Mouse (Mus musculus) urinary bladder, adult 18-20 months (tissue): ENCODE results near the gene Tas2r120.
"Not testable (repeated sequence)": the region's sequence is repeated elsewhere in the genome, so short reads cannot be mapped to it uniquely, and the experiment has no call there.

Source experiments
- DNase-seq, 2 experiments: peaks; one replicate each; pipeline ENCODE4 v3.0.0; 2022; ENCODE audit warnings: low spot score in 2 of 2, mixed read lengths in 2 of 2

The Tas2r120 gene

GRCm38 (mm10) chr6:132656653-132657052 is at the start of gene Tas2r120:
TSS of gene Tas2r120 (plus strand) at chr6:132656953.
- DNase-seq: no peak

DNA sequence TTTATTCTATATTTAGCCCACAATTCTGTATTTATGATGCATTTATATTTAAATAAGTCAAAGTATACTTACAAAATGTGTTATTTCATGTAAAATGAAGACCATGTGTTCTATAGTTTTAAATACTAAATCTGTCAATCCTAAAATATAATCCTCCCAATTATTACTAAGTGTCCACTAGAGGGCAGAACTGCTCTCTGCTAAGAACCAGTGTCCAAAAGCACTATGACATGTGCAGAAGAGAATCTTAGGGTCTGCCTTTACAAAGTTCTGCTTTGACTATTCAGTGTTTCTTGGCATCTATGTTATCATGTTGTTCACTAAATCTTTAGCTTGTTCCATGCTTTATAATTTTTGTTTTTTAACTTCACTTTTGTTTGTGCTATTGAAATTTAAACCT is 7.4 kb upstream of the Tas2r120 start:
- DNase-seq: no peak

DNA sequence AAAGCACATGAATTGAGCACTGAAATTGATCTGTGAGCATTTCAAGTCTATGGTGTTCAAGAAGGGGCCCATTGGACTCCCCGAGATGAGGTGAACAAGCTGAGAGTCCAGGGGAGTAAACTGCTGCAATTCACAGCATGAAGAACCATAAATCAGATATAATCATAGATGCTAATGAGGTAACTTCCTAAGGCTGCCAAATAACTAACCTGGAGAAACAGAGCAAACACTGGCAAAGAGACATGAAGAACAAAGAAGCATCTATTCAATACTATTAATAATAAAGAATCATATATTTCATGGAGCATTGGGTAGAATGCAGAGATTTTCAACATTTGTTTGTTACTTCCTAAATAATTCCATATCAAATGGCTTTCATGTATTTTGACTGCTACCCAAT is 5.3 kb upstream of the Tas2r120 start, which contains the start of gene A630073D07Rik:
A630073D07Rik (minus strand) TSS at position 101 of the 400 bp plus-strand sequence.
- no peak for DNase-seq

- not testable (repeated sequence) for DNase-seq
Measured at GRCm38 (mm10) chr6:132691596-132691995, 34.8 kb downstream of the Tas2r120 start.

DNA sequence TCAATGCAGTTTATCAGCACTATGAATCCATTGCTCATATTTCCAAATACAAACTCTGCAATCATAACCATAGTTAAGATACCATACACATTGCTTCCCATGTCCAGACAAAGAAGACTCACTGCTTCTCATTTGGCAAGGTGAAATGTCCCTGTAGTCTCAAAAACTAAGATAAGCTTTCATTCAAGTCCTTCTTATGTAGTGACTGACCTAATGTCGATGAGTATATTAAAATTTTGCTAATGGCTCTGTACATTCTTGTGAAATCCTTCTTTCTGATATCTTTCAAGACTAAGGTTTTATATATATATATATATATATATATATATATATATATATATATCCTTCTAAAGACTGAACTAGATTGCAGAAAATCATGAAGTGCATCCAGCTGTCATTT is 44.2 kb downstream of the Tas2r120 start, which contains the start of gene Tas2r121:
Tas2r121 (minus strand) TSS at position 101 of the 400 bp plus-strand sequence.
- no peak for DNase-seq
